In genomic region chr1:184845111-184846071, GRCm38 (mm10) we compare ENCODE assay signal across 8 mouse cellular contexts. TPM values are rescaled to one million over a fixed set of nuclear protein-coding genes. Genes with fewer than 3 reads are reported as not detected.
A peak's percentile ranks its signal among the peaks of the same experiment; 100 is the strongest.
DNase-seq lines count a peak whose midpoint lies in the region; ATAC-seq and TF ChIP-seq lines count a peak whose summit lies in the region.

No protein-coding gene starts in this region.

- peak; percentile 90 for DNase-seq in MN1 (ENCODE audit: low spot score)
- DNase-seq in cerebellum, adult 9-10 months = peak; percentile 82
- peak; percentile 86 for DNase-seq in hindbrain, embryonic 10.5 days (ENCODE audit: low spot score)
- DNase-seq in layer of hippocampus, adult 9-11 months = peak; percentile 88
- DNase-seq in ovary, adult 18-20 months (ENCODE audit: low spot score) = peak; percentile 85
- DNase-seq in thymus, adult 2 months = peak; percentile 88

- H3K27ac ChIP-seq in hindbrain, embryonic 10.5 days = peak overlapping the region; percentile 88
- peak overlapping the region; percentile 91 for H3K27ac ChIP-seq in lung, embryonic 16.5 days (ENCODE audit: low read length)
- H3K27ac ChIP-seq in thymus, adult 2 months (ENCODE audit: control insufficient read depth, insufficient read depth, low read length) = peak overlapping the region; percentile 50

- peak overlapping the region; percentile 67 for H3K4me2 ChIP-seq in lung, embryonic 16.5 days (ENCODE audit: low read depth, low read length)

- H3K27me3 ChIP-seq in hindbrain, embryonic 10.5 days (ENCODE audit: insufficient read depth, poor library complexity, severe bottlenecking) = peaks cover 41% of the 10 kb centered on the region
- H3K27me3 ChIP-seq in lung, embryonic 16.5 days (ENCODE audit: control insufficient read depth, insufficient read depth, low read depth, low read length) = no peaks in the 10 kb centered on the region
- no peaks in the 10 kb centered on the region for H3K27me3 ChIP-seq in thymus, adult 2 months (ENCODE audit: control insufficient read depth, insufficient read depth, low read length)

- H3K9ac ChIP-seq in lung, embryonic 16.5 days (ENCODE audit: low read length) = peak overlapping the region; percentile 94

- under 1% methylated on average over 67 of the region's 67 CpGs for WGBS in hindbrain, embryonic 10.5 days
- WGBS in lung, embryonic 16.5 days = under 1% methylated on average over 67 of the region's 67 CpGs
- WGBS in thymus, adult 2 months = under 1% methylated on average over 67 of the region's 67 CpGs

- H3K9me3 ChIP-seq in hindbrain, embryonic 10.5 days = no peaks in the 10 kb centered on the region
- no peaks in the 10 kb centered on the region for H3K9me3 ChIP-seq in lung, embryonic 16.5 days (ENCODE audit: control insufficient read depth, low read length)

- TF ChIP-seq CTCF in thymus, adult 2 months (IDR thresholded peaks at IDR 0.05; ENCODE audit: borderline replicate concordance, control insufficient read depth, extremely low read depth, insufficient read depth, low read length, poor library complexity) = no peak

- peak; percentile 86 for ATAC-seq in frontal cortex, adult (ENCODE audit: low TSS enrichment)
- ATAC-seq in lung, embryonic 16.5 days (ENCODE audit: low read depth) = peak; percentile 99

- peak; percentile 65; the same call in 1 of the 2 replicates for TF ChIP-seq POLR2A in thymus, adult 2 months (IDR thresholded peaks at IDR 0.05; ENCODE audit: control insufficient read depth, extremely low read depth, insufficient read depth, low read length, poor library complexity)

- no peaks in the 10 kb centered on the region for H3K36me3 ChIP-seq in hindbrain, embryonic 10.5 days
- H3K36me3 ChIP-seq in lung, embryonic 16.5 days (ENCODE audit: control insufficient read depth, insufficient read depth, low read length) = peaks cover under 1% of the 10 kb centered on the region; the same call in 1 of the 2 replicates
- H3K36me3 ChIP-seq in thymus, adult 2 months (ENCODE audit: control insufficient read depth, insufficient read depth, low read length) = 0 out of 2 replicates have a peak, but pooled peaks cover under 1% of the 10 kb centered on the region

- H3K4me3 ChIP-seq in hindbrain, embryonic 10.5 days = peak overlapping the region; percentile 73
- H3K4me3 ChIP-seq in lung, embryonic 16.5 days (ENCODE audit: low read length) = peak overlapping the region; percentile 93
- peak overlapping the region; percentile 89 for H3K4me3 ChIP-seq in thymus, adult 2 months (ENCODE audit: control insufficient read depth, insufficient read depth, low read length)

- H3K4me1 ChIP-seq in hindbrain, embryonic 10.5 days (replicated peaks) = peaks cover 38% of the 10 kb centered on the region
- peaks cover 15% of the 10 kb centered on the region for H3K4me1 ChIP-seq in lung, embryonic 16.5 days (replicated peaks; ENCODE audit: control insufficient read depth, insufficient read depth, low read length)
- peaks cover 11% of the 10 kb centered on the region for H3K4me1 ChIP-seq in thymus, adult 2 months (replicated peaks; ENCODE audit: control insufficient read depth, insufficient read depth, low read length)

RNA-seq across cellular contexts. Expression of gene Marc2, which starts 0.9 kb away (rescaled TPM):
- 85.9 and 87.8 TPM in 2 replicates for polyA plus RNA-seq in hindbrain, embryonic 10.5 days (2016; fragmentation: Nextera tagmentation; extraction: Ambion mirVana)
- polyA plus RNA-seq in lung, embryonic 16.5 days (2015; fragmentation: Nextera tagmentation; extraction: Ambion mirVana) = 154 and 166 TPM in 2 replicates
- polyA plus RNA-seq in thymus, adult 2 months (2012; rRNA removed) = 76.3 and 87.6 TPM in 2 replicates

RNA-seq across cellular contexts. Expression of gene Marc1, which starts 34.3 kb away (rescaled TPM):
- polyA plus RNA-seq in hindbrain, embryonic 10.5 days (2016; fragmentation: Nextera tagmentation; extraction: Ambion mirVana) = 0.12 TPM in 1 of 2 replicates, not detected in the other
- 0.15 and 0.79 TPM in 2 replicates for polyA plus RNA-seq in lung, embryonic 16.5 days (2015; fragmentation: Nextera tagmentation; extraction: Ambion mirVana)
- polyA plus RNA-seq in thymus, adult 2 months (2012; rRNA removed) = 5.2 and 6.2 TPM in 2 replicates

RNA-seq across cellular contexts. Expression of gene C130074G19Rik, which starts 37.6 kb away (rescaled TPM):
- polyA plus RNA-seq in hindbrain, embryonic 10.5 days (2016; fragmentation: Nextera tagmentation; extraction: Ambion mirVana) = 0.64 and 0.72 TPM in 2 replicates
- 2.6 and 3.0 TPM in 2 replicates for polyA plus RNA-seq in lung, embryonic 16.5 days (2015; fragmentation: Nextera tagmentation; extraction: Ambion mirVana)
- 3.2 and 3.7 TPM in 2 replicates for polyA plus RNA-seq in thymus, adult 2 months (2012; rRNA removed)

Comparison
In these comparisons a context has a peak if more than half of its experiments do, and no peak if none do; other contexts are left out.
1. Peak in every context shown above with its lines: DNase-seq, ATAC-seq, H3K4me3 ChIP-seq and H3K27ac ChIP-seq.